Mouse (Mus musculus): ENCODE data around the gene Chaf1b.

The Chaf1b gene

DNA sequence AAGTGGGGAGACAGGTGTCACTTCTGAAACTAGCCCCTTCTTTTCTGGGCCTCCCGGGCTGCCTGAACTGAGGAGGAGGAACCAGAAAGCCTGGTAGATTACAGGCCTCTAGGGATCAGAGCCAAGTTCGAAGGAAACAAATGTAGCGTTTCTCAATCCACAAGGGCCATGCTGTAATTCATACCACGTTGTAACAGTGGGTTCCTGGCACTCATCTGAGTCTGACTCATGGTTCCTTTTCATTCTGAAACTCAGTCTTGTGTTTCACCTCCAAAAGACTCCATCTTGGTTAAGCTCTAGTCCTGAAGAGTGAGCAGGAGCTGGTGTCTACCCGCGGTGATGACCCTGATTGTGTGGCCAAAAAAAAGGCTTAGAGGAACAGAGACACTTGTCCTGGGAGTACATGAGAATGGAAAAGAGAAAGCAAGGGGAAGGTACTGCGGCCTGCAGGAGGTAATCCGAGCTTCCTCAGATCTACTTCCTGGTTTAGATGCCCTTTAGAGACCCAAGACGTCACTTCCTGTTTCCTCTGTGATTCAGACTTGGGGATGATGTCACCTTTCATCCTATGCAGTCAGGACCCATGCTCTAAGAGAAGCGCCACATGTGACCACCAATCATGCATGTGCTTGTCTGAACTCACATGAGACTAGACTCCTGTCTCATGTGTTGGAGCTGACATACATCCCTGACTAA lies 30.3 kb downstream of the Chaf1b start:
- DNase-seq, result no peak

DNA sequence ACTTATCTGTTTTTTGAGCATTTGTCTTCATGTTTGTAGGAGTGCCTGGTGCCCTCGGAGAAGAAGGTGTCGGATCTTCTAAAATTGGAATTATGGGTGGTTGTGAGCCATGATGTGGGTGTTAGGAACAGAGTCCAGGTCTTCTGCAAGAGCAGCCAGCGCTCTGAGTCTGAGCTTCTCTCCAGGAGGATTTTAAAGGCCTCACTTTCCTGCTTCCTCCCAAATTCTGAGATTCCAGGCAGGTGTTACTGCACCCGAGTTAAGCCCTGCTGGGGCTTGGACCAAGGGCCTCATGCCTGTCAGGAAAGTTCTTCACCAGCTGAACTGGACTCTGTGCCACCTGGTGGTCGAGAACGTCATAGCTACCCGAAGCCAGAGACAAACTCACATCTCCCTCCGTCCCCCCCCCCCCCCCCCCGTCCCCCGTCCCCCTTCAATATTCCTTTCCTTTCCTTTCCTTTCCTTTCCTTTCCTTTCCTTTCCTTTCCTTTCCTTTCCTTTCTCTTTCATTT lies 31.7 kb downstream of the Chaf1b start:
- peak in 1 of 2 experiments; percentile 16 for DNase-seq

DNA sequence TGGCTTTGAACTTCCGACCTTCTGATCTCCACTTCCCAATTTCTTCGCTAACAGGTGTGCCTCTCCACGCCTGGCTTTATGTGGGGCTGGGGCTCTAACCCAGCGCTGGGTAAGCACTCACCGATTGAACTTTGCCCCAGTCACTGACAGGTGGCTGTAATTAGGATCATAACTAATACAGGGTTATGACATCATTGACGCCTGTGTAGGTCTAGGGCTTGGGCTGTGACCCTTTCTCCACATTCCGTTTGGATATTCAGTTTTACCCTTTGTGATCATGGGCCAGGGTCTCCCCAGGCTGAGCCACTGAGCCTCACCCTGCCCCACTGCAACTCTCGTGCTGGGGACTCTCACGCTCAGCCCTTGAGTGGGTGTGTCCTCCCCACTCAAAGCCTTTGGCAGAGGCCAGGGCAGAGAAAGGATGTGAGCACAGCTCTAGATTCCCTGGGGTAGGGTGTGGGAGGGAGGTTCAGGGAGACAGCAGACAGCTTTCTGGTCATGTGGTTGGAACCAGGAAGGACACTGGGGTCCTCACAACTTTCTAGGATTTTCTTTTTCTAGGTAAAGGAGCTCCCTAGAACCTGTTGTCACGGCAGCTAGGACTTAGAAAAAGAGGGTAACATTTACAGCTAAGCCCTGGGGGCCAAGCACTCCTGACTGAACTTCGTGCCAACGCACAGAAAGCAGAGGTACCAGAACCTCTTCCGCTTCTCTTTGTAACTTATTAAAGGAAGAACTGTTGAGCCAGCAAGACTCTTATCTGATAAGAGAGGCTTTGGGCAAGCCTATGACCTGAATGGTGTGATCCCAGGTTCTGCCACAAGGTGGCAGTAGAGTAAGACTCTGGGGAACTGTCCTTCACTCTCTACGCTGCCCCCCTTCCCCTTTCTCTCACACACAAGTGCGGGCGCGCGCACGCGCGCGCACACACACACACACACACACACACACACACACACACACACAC lies 34.3 kb downstream of the Chaf1b start:
- peak; percentile 36 to 60 for DNase-seq

DNA sequence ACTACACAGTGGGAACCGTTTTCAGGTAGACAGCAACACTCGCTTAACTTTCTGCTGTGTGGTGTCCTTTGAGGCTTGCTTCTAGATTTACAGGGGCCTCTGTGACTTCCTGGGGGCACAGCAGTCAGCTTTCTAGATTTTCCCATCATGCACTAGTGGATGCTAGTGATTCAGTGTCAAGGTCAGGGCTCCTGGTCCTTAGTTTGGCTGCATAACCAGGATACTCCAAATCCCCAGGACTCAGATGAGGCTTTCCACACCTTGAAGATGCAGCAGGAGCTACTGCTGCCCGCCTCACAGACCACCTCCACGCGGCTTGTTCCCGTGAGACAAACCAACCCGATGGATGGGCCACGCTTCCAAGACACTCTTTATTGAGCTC lies 35.0 kb downstream of the Chaf1b start:
- DNase-seq, result no peak

DNA sequence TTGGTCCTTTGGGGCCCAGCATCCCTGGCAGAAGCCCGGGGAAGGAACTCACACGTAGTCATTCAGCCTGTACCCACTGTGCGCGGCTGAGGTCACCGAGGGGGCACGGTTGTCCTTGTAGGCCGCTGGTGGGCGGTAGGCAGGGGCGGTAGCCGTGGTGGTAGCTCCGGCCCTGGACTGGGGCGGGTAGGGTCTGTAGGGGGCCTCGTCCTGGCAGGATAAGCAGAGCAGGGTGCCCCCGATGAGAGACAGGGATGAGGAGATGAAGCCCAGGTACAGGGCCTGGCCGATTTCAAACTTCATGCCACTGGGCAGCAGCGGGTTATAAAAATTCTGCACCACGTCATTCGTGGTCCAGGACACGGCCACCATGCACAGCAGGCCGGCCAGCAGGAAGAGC lies 35.5 kb downstream of the Chaf1b start:
- no peak for DNase-seq

DNA sequence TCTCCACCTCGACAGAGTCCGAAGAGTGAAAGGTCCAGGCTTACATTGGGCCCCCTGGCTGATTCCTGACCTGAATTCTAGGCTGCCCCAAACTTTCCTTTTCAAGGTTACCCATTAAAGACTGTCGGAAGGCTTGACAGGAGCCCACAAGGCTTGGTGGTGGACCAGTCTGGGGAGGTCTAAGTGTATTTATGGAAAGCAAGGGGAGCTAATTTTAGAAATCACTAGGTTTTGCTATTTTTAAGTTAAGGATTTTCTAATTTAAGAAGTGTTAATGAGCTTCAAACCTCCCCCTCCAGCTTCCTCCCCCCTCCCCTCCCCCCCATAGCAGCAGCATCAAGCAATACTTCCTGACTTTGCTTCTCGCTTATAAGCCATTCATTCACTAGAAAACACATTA lies 37.0 kb downstream of the Chaf1b start:
- no peak for DNase-seq

DNA sequence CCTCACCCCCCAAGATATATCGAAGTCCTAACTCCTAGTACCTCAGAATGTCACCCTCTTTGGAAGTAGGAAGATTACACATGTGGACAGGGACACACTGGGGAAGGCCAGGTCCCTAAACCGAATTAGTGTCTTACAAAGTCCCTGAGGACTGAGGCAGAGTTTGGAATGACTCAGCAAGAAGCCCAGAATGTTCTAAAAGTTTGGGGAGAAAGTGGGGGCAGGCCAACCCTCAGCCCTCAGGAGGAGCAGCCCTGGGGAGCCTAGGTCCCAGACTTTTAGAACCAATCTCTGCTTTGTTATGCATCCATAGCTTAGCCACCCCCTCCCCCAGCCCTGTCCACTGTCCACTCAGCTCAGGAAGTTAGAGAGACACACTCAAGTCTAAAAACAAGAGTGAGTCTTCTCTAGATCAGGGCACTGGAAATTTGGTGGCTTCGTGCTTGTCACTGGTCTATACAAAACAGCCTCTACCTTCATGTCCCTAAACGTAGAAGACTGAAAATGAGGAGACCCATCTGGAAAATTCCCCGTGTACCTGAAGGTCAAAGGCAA lies 39.2 kb downstream of the Chaf1b start:
- DNase-seq, result no peak

DNA sequence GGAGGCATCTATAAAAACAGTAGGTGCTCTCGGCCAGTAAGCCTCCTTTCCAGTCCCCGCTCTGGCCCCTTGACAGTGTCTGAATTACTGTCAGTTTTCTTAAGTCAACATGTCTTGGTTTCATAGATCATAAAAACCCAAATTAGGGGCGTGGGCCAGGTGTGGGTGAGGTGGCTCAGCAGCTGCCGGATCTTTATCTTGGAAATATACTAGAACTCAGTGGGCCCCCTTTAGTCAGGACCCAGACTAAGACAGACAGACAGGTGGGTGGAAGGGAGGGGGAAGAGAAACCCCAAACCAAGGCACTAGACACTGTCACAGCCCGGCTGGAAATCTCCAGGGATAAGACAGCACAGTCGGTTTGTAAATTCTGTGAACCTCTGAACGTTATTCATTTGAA lies 40.1 kb downstream of the Chaf1b start:
- no peak for DNase-seq

DNA sequence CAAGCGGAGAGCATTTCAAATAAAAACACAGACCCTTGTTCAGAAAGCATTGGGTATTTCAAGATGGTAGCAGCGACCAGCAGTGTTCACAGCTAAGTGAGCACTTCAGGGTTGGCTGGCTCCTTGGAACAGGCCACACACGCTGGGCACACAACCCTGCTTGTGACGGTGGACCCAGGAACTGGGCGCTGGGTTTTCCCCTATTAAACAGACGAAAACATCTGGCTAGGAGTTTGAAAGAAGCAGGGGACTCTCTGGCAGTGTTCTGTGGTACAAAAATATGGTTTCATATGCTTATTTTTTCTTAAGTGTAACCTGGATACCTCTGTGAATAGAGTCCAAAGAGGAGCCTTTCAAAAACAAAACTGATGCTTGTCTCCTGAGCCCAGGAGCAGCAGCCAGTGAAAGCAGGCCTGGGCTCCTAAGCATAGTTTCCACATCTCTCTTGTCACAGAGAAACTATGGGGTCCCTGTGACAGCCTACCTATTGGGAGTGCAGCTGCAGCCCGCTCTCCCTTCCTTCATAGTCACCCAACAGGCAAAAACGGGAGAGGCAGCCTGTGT lies 42.1 kb downstream of the Chaf1b start:
- no peak for DNase-seq

DNA sequence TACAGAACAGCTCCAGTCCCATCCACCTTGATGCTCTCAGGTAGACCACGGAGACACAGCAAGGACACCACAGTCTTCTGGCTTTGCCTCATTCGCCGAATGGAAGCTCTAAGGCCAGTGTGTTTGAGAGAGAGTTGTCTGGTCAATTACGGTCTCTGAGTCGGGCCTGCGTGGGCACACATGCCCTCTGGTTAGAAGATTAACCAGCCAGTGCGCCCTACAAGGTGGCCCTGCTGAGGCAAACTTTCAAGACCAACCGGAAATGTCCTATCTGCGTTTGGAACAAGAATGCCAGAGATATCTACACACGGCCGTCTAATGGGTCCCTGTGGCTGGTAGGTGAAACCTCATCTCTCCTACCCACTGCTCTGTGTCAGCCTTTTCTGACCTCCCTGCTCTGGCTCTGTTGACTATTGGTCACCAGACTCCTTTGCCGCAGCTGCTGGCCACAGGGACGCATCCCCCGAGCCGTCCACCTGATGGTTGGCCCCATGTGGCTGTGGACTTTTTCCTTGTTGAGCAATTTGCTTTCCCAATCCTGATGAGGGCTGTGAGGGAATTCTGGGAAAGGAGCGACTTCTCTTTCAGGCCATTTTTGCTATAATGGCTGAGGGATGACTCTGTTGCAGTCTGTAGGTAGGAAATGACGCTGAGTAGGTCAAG lies 45.8 kb downstream of the Chaf1b start:
- no peak for DNase-seq

DNA sequence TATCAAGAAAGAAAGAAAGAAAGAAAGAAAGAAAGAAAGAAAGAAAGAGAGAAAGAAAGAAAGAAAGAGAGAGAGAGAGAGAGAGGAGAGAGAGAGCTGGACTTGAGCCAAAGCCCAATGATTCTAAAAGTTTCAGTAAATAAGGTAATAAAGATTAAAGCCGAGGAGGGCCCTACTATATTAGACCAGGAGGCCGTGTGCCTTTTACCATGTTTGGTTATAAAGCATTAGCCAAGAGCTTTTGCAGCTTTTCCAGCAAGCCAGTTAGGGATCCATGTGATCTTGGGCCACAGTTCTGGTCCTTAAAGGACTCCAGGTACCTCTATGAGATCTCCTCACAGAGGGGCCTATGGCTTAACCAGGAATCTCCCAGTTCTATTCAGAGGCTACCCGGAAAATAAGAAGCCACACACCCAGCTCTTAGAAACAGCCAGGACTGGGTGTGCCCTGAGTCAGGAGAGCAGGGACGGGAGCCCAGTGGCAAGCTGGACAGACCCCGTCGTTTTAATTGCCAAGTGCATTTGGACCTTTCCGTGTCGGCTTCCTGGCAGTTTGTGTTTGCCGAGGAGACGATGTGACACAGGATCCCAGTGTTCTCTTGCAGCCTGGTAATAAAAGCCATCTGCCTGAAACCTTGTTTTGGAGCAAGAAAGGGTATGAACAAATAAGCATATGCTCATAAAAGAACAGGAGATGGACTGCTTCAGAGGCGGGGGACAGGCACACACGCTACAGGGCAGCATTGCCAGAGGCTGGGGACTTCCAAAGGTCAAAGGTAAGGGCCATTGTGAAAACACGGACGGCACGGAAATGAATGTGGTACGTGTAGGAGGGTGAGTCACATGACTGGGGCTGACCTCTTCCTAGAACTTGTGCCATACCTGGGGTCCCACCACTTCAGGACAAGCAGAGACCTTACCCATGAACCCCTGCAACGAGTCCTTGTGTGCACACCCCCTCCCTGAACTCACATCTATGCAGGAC lies 48.8 kb downstream of the Chaf1b start:
- no peak for DNase-seq

DNA sequence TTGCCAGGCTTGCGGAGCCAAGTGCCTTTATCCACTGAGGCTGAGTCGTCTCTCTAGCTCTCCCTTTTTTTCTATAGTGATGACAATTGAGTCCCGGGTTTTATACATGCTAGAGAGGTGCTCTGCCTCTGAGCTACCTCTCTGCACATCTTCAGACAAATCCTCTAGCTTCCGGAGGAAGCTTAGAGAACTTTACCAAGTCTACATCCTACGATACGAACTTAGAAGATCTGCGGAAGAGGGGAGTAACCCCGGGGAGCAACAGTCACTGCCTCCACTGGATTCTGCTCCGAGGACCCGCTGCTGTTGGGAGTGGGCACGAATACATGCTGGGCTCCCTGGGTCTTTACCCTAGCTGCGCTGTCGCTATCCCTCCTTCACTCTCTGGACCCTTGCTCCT lies 50.9 kb downstream of the Chaf1b start:
- no peak for DNase-seq

DNA sequence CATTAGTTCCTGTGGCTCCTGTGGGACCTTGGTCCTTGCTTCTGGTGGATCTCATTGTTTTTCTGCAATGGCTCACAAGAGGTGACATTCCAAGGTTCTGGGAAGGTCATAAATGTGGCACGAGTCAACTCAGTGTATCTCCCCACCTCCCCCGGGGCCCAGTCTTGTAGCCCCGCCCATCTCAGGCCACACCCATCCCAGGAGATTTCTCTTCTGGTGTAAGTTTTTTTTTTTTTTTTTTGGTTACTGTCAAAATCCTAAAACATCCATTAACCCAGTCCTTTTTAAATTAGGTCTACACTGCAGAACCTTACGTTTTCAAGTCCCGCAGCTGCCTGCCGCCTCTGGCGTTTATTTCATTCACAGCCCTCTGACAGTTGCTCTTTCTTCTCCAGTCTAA lies 51.3 kb downstream of the Chaf1b start:
- no peak for DNase-seq

DNA sequence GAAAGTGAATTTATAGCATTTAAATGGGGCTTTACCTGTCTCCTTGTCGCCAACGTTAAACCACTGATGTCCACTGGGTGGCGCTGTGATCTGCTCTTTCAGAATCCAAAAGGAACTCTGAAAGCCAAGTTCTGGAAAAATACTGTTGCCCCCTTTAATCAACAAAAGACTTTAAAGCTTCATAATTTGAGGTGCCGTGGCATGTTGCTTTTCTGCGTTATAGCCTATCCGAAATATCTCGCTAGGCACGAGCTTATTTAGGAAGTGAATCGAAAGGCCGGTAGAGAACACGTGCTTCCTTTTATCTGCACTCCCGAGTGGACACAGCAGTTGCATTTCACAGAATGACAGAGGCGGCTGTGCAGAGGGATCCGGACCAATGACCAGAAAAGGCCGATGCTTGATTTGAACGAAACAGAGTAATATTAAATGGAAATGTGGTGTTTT lies 54.7 kb downstream of the Chaf1b start:
- no peak for DNase-seq

DNA sequence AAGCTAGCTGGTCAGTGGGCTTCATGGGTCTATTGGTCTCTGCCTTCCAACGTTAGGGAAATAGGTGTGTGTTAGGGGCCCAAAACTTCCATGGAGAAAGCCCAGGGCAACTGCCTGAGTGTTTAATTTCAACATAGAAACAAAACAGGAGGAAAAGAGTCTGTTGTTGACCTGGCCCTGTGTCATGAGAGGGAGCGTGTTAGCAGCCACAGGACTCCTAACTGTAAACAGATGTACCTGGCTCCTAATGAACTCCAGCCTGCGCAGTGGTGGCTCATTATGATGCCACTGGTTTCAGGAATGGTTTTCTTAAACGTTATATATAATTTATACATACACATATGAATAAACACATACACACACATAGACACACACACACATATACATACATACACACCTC lies 56.3 kb downstream of the Chaf1b start:
- DNase-seq, result no peak

DNA sequence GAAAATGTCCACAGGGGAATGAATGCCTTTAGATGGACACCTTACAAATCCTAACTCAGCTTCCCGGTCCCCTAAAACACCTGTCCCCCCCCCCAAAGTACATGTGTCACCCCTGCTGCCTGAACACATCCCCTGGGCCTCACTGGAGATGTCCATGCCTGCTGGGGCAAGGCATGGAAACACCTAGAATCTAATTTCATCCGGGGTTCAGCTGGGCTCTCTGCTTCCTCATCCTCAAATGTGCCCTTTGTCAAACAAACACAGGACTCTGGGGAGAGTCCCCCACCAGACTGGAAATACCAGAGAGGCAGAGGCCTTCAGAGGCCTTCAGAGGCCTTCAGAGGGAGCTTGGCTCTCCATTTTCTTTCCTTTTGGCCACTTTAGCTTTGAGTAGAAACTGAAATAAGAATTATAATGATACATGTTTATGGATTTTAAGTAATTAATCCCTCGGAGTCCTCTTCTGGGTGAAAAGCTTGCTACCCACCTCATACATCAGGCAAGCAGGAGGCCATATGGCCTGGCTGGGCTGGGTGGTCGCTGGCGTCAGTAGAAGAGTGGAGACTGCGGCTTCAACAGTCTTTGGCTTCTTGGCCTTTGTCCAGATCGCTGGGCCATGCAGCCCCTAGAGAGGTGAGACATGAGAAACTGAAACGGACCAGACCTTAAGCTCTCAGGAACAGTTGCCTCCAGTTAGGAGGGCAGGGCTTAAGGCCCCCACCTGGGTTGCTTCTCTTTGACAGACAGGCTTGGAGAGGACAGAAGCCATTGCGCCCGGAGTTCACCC lies 58.3 kb downstream of the Chaf1b start:
- DNase-seq, result no peak

DNA sequence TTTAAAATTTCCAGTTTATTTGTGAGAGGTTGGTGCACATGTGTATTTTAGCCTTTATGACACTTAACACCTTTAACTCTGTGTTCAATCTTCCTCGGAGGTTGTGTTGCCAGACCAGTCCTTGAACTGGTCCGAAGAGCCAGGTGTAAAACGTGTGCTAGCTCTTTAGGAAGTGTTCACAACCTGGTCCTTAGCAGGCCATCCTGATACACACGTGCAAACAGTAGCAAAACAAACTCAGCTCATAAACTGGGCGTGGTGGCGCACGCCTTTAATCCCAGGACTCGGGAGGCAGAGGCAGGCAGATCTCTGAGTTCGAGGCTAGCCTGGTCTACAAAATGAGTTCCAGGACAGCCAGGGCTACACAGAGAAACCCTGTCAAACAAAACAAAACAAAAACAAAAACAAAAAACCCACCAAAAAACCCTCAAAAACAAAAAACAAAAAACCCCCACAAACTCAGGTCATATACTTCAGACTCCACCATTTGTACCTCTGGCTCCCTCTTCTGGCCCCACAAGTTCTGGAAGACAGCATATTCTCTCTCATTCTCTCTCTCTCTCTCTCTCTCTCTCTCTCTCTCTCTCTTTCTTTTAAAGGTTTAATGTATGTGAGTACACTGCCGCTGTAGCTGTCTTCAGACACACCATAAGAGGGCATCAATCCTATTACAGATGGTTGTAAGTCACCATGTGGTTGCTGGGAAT lies 59.2 kb downstream of the Chaf1b start:
- DNase-seq, result no peak

DNA sequence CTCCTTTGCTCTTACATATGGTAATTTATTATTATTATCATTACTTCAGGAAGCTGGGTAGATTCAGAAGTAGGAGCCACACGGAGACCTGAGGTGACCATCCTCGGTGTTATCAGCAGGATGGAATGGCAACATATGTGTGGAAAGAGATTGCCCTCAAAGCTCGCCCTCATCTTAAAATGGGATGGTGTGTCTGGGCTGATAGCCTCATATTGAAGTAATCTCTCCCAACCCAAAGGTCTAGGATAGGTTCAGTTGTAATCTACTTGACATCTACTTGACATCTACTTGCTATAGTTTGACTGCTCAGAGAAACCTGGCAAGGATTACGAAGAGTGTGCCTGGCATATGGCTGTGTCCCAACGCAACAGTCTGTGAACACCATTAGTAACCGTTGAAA lies 60.6 kb downstream of the Chaf1b start:
- DNase-seq, result no peak

DNA sequence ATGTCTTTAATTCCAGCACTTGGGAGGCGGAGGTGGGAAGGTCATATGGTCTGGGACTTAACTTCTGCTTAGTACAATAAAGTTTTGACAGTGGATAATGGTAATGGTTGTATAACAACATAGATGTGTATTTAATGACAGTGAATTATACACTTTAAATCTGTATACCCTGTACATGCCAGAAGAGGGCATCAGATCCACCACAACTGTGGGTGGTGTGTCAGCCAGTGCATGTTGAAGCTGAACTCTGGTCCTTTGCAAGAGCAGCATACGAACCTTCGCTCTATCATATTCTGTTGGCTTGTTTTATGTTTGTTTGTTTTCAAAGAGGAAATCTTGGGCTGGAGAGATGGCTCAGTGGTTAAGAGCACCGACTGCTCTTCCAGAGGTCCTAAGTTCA lies 63.7 kb downstream of the Chaf1b start:
- no peak for DNase-seq

Data from thymus, adult 18-20 months (tissue).